Mouse (Mus musculus) right cerebral cortex, adult 18-20 months (tissue): ENCODE results near the gene Heyl.
"Not testable (repeated sequence)": the region's sequence is repeated elsewhere in the genome, so short reads cannot be mapped to it uniquely, and the experiment has no call there.

Experiments
- DNase-seq: peaks from one replicate; pipeline ENCODE4 v3.0.0; 2022; ENCODE audit warnings: mixed read lengths

The Heyl gene

DNA sequence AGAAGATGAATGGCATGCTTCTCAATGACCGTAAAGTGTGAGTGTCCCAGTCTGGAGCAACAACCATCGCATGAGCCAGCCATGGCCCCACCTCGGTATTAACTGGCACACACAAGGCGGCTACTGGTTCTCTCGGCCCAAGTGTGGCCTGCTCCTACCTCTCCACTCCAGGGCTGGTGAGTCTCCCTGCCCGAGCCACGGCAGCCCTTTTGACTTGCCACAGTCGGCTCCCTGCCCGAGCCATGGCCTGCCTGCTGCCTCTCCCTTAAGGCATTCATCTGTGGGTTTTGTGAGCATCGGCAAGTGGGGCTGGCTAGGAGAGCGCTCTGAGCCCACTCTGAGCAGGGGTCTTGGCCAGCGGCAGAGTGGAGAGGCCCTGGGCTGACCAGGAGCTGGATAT lies 55.7 kb downstream of the Heyl start:
- DNase-seq: no peak

DNA sequence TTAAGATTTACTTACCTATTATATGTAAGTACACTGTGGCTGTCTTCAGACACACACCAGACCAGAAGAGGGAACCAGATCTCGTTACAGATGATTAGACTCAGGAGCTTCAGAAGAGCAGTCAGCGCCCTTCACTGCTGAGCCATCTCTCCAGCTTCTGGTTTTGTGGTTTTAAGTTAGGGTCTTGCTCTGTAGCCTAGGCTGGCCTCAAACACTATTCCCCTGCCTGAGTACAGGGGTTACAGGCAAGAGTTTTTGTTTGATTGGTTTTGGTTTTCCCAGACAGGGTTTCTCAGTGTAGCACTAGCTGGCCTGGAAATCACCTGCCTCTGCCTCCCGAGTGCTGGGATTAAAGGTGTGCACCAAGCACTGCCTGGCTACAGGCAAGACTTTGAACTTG lies 59.0 kb downstream of the Heyl start:
- DNase-seq: no peak

DNA sequence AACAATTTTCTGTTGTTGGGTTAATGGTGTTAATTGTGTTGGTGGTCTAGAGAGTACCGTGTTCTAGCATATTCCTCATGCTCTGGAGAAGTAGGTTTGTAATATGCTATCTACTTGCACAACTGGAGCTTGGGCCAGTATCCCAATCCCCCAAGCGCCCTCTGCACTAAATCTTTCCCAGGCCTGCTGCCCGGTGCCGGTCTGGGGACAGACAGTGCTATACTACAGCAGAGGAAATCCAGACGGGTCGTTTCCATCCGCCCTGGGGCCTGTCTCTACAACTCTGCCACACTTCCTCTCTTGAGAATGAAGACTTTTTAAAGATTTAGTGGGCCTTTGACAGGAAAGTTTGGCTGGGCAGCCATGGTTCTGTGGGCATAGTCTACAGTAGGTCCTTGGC lies 59.6 kb downstream of the Heyl start:
- DNase-seq: no peak

DNA sequence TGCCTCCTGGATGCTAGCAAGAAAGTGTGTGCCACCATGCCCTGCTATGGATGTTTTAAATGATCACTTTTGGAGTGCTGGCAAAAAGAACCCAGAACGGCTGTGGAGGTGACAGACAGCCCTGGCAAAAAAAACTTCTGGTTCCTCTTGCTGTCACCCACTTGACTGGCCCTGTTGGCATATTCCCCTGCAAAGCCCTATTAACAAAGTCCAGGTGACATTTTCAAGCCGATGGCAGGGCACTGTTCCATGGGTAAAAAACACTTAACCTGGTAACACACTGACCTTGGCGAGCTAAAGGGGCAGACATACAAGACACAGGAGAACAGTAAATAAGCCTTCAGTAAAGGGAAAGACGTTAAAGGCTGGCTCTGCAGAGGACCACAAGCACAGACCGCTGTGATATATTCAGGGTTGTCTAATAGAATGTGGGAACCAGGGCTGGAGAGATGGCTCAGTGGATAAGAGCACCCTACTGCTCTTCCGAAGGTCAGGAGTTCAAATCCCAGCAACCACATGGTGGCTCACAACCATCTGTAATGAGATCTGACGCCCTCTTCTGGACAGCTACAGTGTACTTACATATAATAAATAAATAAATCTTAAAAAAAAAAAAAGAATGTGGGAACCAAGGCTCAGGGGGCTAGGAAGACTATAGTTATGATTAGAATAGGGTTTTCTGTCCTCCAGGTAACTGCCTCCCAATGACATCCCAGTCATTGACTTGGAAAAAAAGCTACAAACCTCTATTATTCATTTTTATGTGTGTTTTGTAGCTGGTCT lies 60.5 kb downstream of the Heyl start:
- no peak for DNase-seq

DNA sequence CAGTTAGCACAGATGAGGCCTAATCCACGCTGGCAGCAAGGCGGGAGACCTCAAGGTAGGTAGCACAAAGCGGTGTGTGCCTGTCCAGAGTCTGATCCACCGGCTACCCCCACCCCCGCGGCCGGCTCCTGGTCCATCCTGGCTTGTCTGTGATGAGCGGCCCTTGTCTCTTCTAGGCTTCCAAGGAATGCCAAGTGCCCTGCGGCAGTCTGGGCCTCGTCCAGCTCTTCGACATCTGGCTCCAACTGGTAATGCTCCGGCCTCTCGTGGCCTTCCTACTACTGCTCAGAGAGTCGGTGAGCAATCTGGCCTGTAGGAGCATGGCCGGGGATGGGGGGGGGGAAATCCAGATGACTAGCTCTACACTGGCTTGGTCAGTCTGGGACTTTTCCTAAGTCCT lies 61.7 kb downstream of the Heyl start:
- DNase-seq: not testable (repeated sequence)

DNA sequence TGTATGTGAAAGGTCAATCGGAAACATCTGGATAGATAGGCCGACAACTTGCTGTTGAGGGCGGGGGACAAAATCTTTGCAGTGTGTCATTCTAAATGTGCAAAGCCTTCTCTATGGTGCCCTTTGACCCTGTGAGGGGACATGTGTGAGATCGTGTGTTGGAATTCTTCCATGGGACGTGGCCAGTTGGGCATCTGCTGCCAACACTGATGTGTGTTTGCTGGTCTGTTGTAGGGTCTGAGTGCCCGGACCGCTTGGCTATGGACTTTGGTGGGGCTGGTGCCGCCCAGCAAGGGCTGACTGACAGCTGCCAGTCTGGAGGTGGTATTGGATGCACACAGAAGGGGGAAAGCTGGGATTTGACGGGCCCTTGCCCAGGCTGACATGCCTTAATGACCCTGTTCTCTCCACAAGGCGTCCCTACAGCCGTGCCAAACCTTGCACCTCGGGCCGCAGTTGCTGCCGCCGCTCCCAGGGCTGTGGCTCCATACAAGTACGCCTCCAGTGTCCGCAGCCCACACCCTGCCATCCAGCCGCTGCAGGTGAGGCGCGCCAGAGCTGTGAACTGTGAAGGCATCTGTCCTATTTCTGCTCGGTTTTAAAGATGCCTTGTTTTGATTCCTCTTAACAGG lies 62.3 kb downstream of the Heyl start:
- DNase-seq: no peak

DNA sequence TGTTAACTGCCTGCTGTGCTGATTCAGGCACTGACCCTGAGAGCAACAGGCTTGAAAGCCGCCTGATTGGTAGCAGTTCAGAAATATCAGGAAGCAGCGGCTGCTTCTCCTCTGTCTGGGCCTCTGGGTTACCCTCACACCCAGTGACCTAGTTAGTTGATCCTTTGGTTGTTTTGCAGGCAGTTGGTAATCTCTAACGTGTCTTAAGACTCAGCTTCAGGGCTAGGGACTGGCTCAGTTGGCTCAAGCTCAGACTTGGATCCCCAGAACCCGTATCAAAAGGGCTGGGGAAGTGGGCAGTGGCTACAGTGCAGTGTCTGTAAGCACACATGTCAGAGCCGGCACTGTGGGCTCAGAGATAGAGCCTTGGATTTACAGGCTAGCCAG lies 62.8 kb downstream of the Heyl start:
- no peak for DNase-seq

DNA sequence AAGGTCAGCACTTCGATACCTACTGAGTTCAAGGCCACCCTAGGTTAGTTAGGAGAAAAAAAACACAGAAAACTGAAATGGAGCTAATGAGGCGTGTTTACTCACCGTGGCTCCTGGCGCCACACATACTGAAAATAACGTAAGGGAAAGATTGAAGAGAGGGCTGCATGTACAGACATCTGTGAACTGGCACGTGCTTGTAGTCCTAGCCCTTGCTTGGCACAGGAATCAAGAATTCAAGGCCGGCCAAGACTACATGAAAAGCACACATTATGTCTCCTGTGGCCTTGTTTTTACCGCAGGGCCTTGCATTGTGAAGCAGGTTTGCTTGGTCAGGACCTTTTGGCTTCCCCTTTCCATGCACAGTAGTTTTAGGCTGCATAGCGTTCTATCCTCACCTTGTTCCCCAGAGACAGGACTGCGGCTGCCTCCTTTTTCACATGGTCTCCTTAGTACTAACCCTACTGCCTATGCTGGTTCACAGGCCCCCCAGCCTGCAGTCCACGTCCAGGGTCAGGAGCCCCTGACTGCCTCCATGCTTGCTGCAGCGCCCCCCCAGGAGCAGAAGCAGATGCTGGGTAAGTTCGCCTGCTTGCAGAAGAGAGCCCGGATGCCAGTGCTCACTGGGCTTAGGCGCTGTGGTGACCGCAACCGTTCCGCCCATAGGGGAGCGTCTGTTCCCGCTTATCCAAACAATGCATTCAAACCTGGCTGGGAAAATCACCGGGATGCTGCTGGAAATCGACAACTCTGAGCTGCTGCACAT lies 64.0 kb downstream of the Heyl start:
- DNase-seq: no peak

DNA sequence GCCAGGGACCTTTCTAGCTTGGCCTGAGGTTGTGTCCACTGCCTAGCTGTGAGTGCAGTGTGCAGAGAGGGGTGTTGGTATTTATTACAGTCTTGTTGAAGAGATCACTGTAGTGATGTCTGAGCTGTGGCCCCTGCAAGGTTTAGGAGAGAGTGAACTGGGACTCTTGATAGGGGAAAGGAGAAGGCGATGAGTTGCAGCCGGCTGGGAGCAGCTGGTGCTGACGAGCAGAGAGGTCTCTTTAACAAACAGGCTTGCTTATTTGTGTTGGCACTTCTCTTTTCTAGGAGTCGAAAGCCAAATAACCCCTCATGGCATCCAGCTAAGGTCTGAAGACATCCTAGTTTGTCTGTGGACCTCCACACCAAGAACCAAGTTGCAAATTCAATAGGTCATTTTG lies 64.9 kb downstream of the Heyl start:
- no peak for DNase-seq

DNA sequence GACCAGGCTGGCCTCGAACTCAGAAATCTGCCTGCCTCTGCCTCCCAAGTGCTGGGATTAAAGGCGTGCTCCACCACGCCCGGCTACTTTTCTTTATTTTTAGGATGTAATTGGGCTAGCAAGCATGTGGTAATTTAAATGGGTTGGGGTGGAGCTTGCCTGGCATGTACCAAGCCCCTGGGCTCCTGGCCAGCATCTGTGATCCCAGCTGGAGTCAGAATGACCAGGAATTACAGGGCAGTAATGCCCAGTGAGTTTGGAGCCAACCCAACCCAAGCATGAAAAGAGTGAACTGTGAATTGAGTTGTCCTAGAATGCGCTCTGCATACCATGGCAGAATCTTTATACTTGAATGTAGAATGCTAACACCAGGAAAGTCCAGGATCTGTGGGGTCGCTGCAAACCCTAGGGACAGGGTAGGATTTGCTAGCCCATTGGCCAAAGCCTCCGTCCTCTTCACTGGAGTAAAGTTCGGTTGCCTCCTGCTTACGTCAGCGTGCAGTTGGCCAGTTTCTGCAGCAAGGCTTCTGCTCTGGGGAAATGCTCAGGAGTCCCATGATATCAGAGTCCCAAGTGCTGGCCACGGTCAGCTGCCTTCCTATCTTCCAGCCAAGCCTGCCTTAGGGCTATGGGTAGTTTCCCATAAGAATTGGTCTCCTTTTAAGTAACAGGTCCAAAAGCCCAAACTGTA lies 65.8 kb downstream of the Heyl start:
- no peak for DNase-seq
